Mouse (Mus musculus) T-helper 2 cell (primary cell): ENCODE data around the gene Evpl.

Source experiments
- in situ Hi-C: fragments of 300-600 bp; cut with MboI, MseI; formaldehyde crosslinking; loops from one replicate; pipeline ENCODE4 v1.15.1; 2025; ENCODE audit warnings: high pct_unique_total_duplicates

Gene Evpl

GRCm38 (mm10) chr11:116171959-116172358 lies 65.9 kb downstream of the Evpl start:
- in situ Hi-C loops, result no loop called here
